Mouse (Mus musculus): Measurements from ENCODE around the gene Cdadc1. TPM values are rescaled to one million over a fixed set of nuclear protein-coding genes. Genes with fewer than 3 reads are reported as not detected.

Cdadc1 gene
- 31.0 and 31.4 TPM in 2 replicates for polyA plus RNA-seq (2015; fragmentation: Nextera tagmentation; extraction: Ambion mirVana)

- Histone ChIP-seq H3K9ac (peak within 1 kb of the TSS; percentile 76), H3K27me3 (replicated peaks) (no peaks in the 10 kb centered on the region), H3K4me2 (replicated peaks) (peak within 1 kb of the TSS; percentile 62), H3K4me3 (replicated peaks) (peak within 1 kb of the TSS; percentile 85), H3K36me3 (no peaks in the 10 kb centered on the region), H3K9me3 (no peaks in the 10 kb centered on the region), H3K4me1 (replicated peaks) (peaks cover 6% of the 10 kb centered on the region; the same call in 1 of the 2 replicates), H3K27ac (peak within 1 kb of the TSS; percentile 72)
- ATAC-seq = peak; percentile 92
- WGBS = under 1% methylated on average over 47 of the region's 48 CpGs
These were observed at the start of gene Cdadc1 for GRCm38 (mm10) chr14:59597398-59598259. Gene Cdadc1 (minus strand): TSS chr14:59597959.

GRCm38 (mm10) chr14:59646826-59647697 lies 49.3 kb upstream of the Cdadc1 start:
- Histone ChIP-seq H3K4me2 (replicated peaks) (no peak overlapping the region), H3K4me1 (replicated peaks) (peaks cover 2% of the 10 kb centered on the region; the same call in 1 of the 2 replicates), H3K27ac (no peak overlapping the region), H3K4me3 (replicated peaks) (no peak overlapping the region), H3K27me3 (replicated peaks) (no peaks in the 10 kb centered on the region), H3K9ac (no peak overlapping the region), H3K9me3 (no peaks in the 10 kb centered on the region), H3K36me3 (no peaks in the 10 kb centered on the region)
- no peak for ATAC-seq
- 61% methylated on average over 16 of the region's 16 CpGs for WGBS

GRCm38 (mm10) chr14:59644896-59645295 lies 47.1 kb upstream of the Cdadc1 start:
- no peak overlapping the region for H3K27ac ChIP-seq
- H3K36me3 ChIP-seq = no peaks in the 10 kb centered on the region
- no peaks in the 10 kb centered on the region for H3K27me3 ChIP-seq (replicated peaks)
- H3K9ac ChIP-seq = no peak overlapping the region
- peaks cover 3% of the 10 kb centered on the region; the same call in 1 of the 2 replicates for H3K4me1 ChIP-seq (replicated peaks)
- no peaks in the 10 kb centered on the region for H3K9me3 ChIP-seq
- H3K4me3 ChIP-seq (replicated peaks) = no peak overlapping the region
- no peak for ATAC-seq
- no peak overlapping the region for H3K4me2 ChIP-seq (replicated peaks)
- WGBS = 73% methylated on average over 3 of the region's 3 CpGs

GRCm38 (mm10) chr14:59644166-59644565 lies 46.4 kb upstream of the Cdadc1 start:
- Histone ChIP-seq H3K36me3 (no peaks in the 10 kb centered on the region), H3K4me1 (replicated peaks) (peaks cover 9% of the 10 kb centered on the region; the same call in 1 of the 2 replicates), H3K27ac (no peak overlapping the region), H3K9ac (no peak overlapping the region), H3K4me3 (replicated peaks) (no peak overlapping the region), H3K4me2 (replicated peaks) (no peak overlapping the region), H3K9me3 (no peaks in the 10 kb centered on the region), H3K27me3 (replicated peaks) (no peaks in the 10 kb centered on the region)
- 87% methylated on average over 1 of the region's 1 CpGs for WGBS
- ATAC-seq = no peak

GRCm38 (mm10) chr14:59643582-59643981 lies 45.8 kb upstream of the Cdadc1 start:
- peaks cover 9% of the 10 kb centered on the region; the same call in 1 of the 2 replicates for H3K4me1 ChIP-seq (replicated peaks)
- no peak overlapping the region for H3K27ac ChIP-seq
- no peaks in the 10 kb centered on the region for H3K9me3 ChIP-seq
- no peak overlapping the region for H3K9ac ChIP-seq
- H3K4me3 ChIP-seq (replicated peaks) = no peak overlapping the region
- no peaks in the 10 kb centered on the region for H3K36me3 ChIP-seq
- H3K27me3 ChIP-seq (replicated peaks) = no peaks in the 10 kb centered on the region
- ATAC-seq = no peak
- H3K4me2 ChIP-seq (replicated peaks) = no peak overlapping the region
- WGBS = 39% methylated on average over 12 of the region's 12 CpGs

- H3K4me2 ChIP-seq (replicated peaks) = no peak overlapping the region
- H3K4me3 ChIP-seq (replicated peaks) = no peak overlapping the region
- 33% methylated on average over 5 of the region's 5 CpGs for WGBS
- no peaks in the 10 kb centered on the region for H3K27me3 ChIP-seq (replicated peaks)
- no peak for ATAC-seq
- no peaks in the 10 kb centered on the region for H3K9me3 ChIP-seq
- H3K36me3 ChIP-seq = no peaks in the 10 kb centered on the region
- H3K4me1 ChIP-seq (replicated peaks) = peaks cover 7% of the 10 kb centered on the region; the same call in 1 of the 2 replicates
- no peak overlapping the region for H3K27ac ChIP-seq
- H3K9ac ChIP-seq = no peak overlapping the region
These were observed 44.1 kb upstream of the Cdadc1 start for GRCm38 (mm10) chr14:59641856-59642255.

- Histone ChIP-seq H3K4me1 (replicated peaks) (peaks cover 7% of the 10 kb centered on the region; the same call in 1 of the 2 replicates), H3K36me3 (no peaks in the 10 kb centered on the region), H3K27me3 (replicated peaks) (no peaks in the 10 kb centered on the region), H3K9me3 (no peaks in the 10 kb centered on the region), H3K9ac (no peak overlapping the region), H3K4me2 (replicated peaks) (no peak overlapping the region), H3K27ac (no peak overlapping the region), H3K4me3 (replicated peaks) (no peak overlapping the region)
- 29% methylated on average over 7 of the region's 7 CpGs for WGBS
- ATAC-seq = peak; percentile 36
These were observed 41.3 kb upstream of the Cdadc1 start for GRCm38 (mm10) chr14:59638906-59639703.

GRCm38 (mm10) chr14:59633988-59634387 lies 36.2 kb upstream of the Cdadc1 start:
- no peak overlapping the region for H3K4me2 ChIP-seq (replicated peaks)
- no peak overlapping the region for H3K9ac ChIP-seq
- 81% methylated on average over 9 of the region's 9 CpGs for WGBS
- H3K4me1 ChIP-seq (replicated peaks) = no peaks in the 10 kb centered on the region
- H3K9me3 ChIP-seq = no peaks in the 10 kb centered on the region
- H3K4me3 ChIP-seq (replicated peaks) = no peak overlapping the region
- 0 out of 2 replicates have a peak, but pooled peaks cover 6% of the 10 kb centered on the region for H3K36me3 ChIP-seq
- H3K27me3 ChIP-seq (replicated peaks) = no peaks in the 10 kb centered on the region
- ATAC-seq = no peak
- H3K27ac ChIP-seq = no peak overlapping the region

- no peak for ATAC-seq
- Histone ChIP-seq H3K4me2 (replicated peaks) (no peak overlapping the region), H3K9me3 (no peaks in the 10 kb centered on the region), H3K27me3 (replicated peaks) (no peaks in the 10 kb centered on the region), H3K36me3 (0 out of 2 replicates have a peak, but pooled peaks cover 6% of the 10 kb centered on the region), H3K4me3 (replicated peaks) (no peak overlapping the region), H3K4me1 (replicated peaks) (no peaks in the 10 kb centered on the region), H3K27ac (no peak overlapping the region), H3K9ac (no peak overlapping the region)
- 82% methylated on average over 5 of the region's 5 CpGs for WGBS
These were observed 35.6 kb upstream of the Cdadc1 start for GRCm38 (mm10) chr14:59633295-59633898.

GRCm38 (mm10) chr14:59632067-59632466 lies 34.3 kb upstream of the Cdadc1 start:
- Histone ChIP-seq H3K4me3 (replicated peaks) (no peak overlapping the region), H3K27ac (no peak overlapping the region), H3K4me2 (replicated peaks) (no peak overlapping the region), H3K9me3 (no peaks in the 10 kb centered on the region), H3K27me3 (replicated peaks) (no peaks in the 10 kb centered on the region), H3K9ac (no peak overlapping the region), H3K4me1 (replicated peaks) (peaks cover 4% of the 10 kb centered on the region; the same call in 1 of the 2 replicates), H3K36me3 (0 out of 2 replicates have a peak, but pooled peaks cover 6% of the 10 kb centered on the region)
- 91% methylated on average over 6 of the region's 6 CpGs for WGBS
- no peak for ATAC-seq

- no peak for ATAC-seq
- Histone ChIP-seq H3K4me2 (replicated peaks) (no peak overlapping the region), H3K27me3 (replicated peaks) (no peaks in the 10 kb centered on the region), H3K27ac (no peak overlapping the region), H3K9ac (no peak overlapping the region), H3K36me3 (0 out of 2 replicates have a peak, but pooled peaks cover 6% of the 10 kb centered on the region), H3K4me1 (replicated peaks) (peaks cover 13% of the 10 kb centered on the region; the same call in 1 of the 2 replicates), H3K9me3 (no peaks in the 10 kb centered on the region), H3K4me3 (replicated peaks) (no peak overlapping the region)
- 94% methylated on average over 9 of the region's 9 CpGs for WGBS
These were observed 32.3 kb upstream of the Cdadc1 start for GRCm38 (mm10) chr14:59630096-59630495.
